Mouse (Mus musculus): Measurements from ENCODE around the gene S1pr3. TPM values are rescaled to one million over a fixed set of nuclear protein-coding genes. Genes with fewer than 3 reads are reported as not detected.
A peak's percentile ranks its signal among the peaks of the same experiment; 100 is the strongest.

Gene S1pr3
- polyA plus RNA-seq, 2 experiments = 74.0 to 113 TPM

DNA sequence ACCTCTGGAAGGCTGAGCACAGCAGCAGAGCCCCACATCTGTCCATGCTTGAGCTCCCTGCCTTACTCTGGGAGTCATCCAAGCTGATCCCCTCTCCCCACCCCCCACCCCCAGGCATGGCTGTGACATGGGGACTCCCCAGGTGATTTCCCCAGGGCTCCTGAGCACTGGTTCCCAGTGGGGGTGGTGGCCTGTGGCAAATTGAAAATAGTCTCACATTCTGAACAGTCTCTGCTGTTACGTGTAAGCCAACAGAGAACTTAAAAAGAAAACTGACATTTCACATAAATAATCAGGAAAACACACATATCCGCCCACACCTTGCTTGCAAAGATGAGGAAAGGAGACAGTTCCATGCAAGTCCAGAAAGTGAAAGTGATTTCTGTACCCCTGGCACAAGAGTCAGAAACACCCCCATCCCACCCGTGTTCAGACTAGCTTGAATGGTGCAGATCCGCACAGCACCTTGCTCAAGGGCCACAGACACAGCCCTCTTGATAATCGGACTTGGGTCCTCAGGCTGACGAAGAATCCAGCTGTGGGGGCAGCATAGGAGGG is 17.0 kb upstream of the S1pr3 start:
- no peaks in the 10 kb centered on the region for H3K27me3 ChIP-seq (ENCODE audit: control insufficient read depth, insufficient read depth, low read length)
- WGBS = 87% methylated on average over 6 of the region's 6 CpGs
- no peak overlapping the region for H3K9ac ChIP-seq (ENCODE audit: low read depth, low read length, severe bottlenecking)
- no peak for TF ChIP-seq POLR2A (IDR thresholded peaks at IDR 0.05; ENCODE audit: borderline replicate concordance, extremely low read depth, insufficient read depth, insufficient read length)
- no peak overlapping the region for H3K27ac ChIP-seq (replicated peaks; ENCODE audit: low read depth, low read length)
- peaks cover 4% of the 10 kb centered on the region; the same call in 1 of the 2 replicates for H3K4me1 ChIP-seq (ENCODE audit: control insufficient read depth, insufficient read depth, low read length)
- DNase-seq (ENCODE audit: low spot score) (no peak), ATAC-seq (ENCODE audit: low FRiP score, low read depth) (no peak)
- H3K4me2 ChIP-seq (replicated peaks; ENCODE audit: low read depth, low read length, severe bottlenecking) = no peak overlapping the region
- no peaks in the 10 kb centered on the region for H3K36me3 ChIP-seq (ENCODE audit: control insufficient read depth, insufficient read depth, low read length)
- no peak overlapping the region for H3K4me3 ChIP-seq (replicated peaks; ENCODE audit: low read length)
- H3K9me3 ChIP-seq (ENCODE audit: control insufficient read depth, low read length) = peaks cover 5% of the 10 kb centered on the region

DNA sequence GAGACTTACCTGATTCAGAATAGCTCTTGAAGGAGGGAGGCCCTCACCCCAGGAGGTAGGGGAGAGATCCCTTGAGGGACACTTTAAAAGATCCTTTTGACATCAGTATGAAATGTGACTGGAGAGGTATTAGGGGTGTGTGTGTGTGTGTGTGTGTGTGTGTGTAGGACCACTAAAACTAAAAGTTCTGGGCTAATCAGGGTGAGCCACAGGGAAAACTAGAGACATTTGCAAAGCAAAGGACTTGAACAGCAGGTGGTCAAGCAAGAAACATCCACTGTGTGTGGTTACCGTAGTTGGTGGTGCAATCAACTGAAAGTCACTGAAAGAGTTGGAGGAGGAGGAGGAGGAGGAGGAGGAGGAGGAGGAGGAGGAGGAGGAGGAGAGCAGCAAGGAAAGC is 16.2 kb upstream of the S1pr3 start:
- Histone ChIP-seq H3K9ac (ENCODE audit: low read depth, low read length, severe bottlenecking) (no peak overlapping the region), H3K4me1 (ENCODE audit: control insufficient read depth, insufficient read depth, low read length) (peaks cover 4% of the 10 kb centered on the region; the same call in 1 of the 2 replicates), H3K9me3 (ENCODE audit: control insufficient read depth, low read length) (peaks cover 5% of the 10 kb centered on the region), H3K4me2 (replicated peaks; ENCODE audit: low read depth, low read length, severe bottlenecking) (no peak overlapping the region), H3K4me3 (replicated peaks; ENCODE audit: low read length) (no peak overlapping the region), H3K27me3 (ENCODE audit: control insufficient read depth, insufficient read depth, low read length) (no peaks in the 10 kb centered on the region), H3K27ac (replicated peaks; ENCODE audit: low read depth, low read length) (no peak overlapping the region), H3K36me3 (ENCODE audit: control insufficient read depth, insufficient read depth, low read length) (no peaks in the 10 kb centered on the region)
- DNase-seq (ENCODE audit: low spot score) = no peak
- TF ChIP-seq POLR2A (IDR thresholded peaks at IDR 0.05; ENCODE audit: borderline replicate concordance, extremely low read depth, insufficient read depth, insufficient read length) = no peak
- ATAC-seq (ENCODE audit: low FRiP score, low read depth) = no peak
- 75% methylated on average over 1 of the region's 1 CpGs for WGBS

DNA sequence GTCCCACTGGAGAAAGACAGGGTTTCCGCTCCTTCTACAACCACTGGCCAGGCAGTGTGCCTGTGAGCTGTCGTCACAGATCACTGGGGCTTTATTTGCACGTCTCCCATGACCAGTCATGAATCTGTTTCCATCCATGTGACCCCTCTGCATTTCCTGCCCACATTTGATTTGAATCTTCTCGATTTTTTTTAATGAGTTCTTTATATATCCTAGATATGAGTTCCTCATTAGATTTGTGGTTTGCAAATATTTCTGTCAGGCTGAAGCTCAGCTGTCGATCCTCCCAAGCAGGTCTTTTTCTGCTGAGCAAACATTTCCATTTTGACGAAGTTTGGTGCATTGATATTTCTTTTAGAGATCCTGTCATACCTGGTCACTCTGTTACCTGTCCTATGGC is 10.6 kb upstream of the S1pr3 start:
- Histone ChIP-seq H3K4me2 (replicated peaks; ENCODE audit: low read depth, low read length, severe bottlenecking) (no peak overlapping the region), H3K27ac (replicated peaks; ENCODE audit: low read depth, low read length) (no peak overlapping the region), H3K9ac (ENCODE audit: low read depth, low read length, severe bottlenecking) (no peak overlapping the region), H3K9me3 (ENCODE audit: control insufficient read depth, low read length) (peaks cover 5% of the 10 kb centered on the region), H3K4me1 (ENCODE audit: control insufficient read depth, insufficient read depth, low read length) (peaks cover 9% of the 10 kb centered on the region), H3K27me3 (ENCODE audit: control insufficient read depth, insufficient read depth, low read length) (no peaks in the 10 kb centered on the region), H3K36me3 (ENCODE audit: control insufficient read depth, insufficient read depth, low read length) (no peaks in the 10 kb centered on the region), H3K4me3 (replicated peaks; ENCODE audit: low read length) (no peak overlapping the region)
- DNase-seq (ENCODE audit: low spot score) (no peak), ATAC-seq (ENCODE audit: low FRiP score, low read depth) (no peak)
- TF ChIP-seq POLR2A (IDR thresholded peaks at IDR 0.05; ENCODE audit: borderline replicate concordance, extremely low read depth, insufficient read depth, insufficient read length) = no peak
- WGBS = 78% methylated on average over 6 of the region's 6 CpGs

DNA sequence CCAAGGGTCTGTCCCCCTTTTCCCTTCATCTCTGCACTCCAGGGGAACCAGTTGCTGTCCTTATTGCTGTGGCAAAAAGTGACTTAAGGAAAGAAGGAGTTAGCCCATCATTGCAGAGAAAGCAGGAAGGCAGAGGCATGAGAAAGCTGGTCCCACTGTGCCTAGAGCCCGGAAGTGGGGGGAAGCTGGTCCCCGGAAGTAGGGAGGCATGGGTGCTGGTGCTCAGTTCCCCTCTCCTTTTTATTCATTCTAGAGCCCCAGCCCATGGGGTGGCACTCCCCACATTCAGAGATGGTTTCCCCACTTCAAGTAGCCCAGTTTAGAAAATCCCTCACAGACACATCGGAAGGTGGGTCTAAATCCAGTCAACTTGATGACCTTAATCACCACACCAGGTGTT is 8.9 kb upstream of the S1pr3 start:
- Histone ChIP-seq H3K4me1 (ENCODE audit: control insufficient read depth, insufficient read depth, low read length) (peaks cover 9% of the 10 kb centered on the region), H3K27me3 (ENCODE audit: control insufficient read depth, insufficient read depth, low read length) (no peaks in the 10 kb centered on the region), H3K9ac (ENCODE audit: low read depth, low read length, severe bottlenecking) (no peak overlapping the region), H3K4me2 (replicated peaks; ENCODE audit: low read depth, low read length, severe bottlenecking) (no peak overlapping the region), H3K27ac (replicated peaks; ENCODE audit: low read depth, low read length) (no peak overlapping the region), H3K9me3 (ENCODE audit: control insufficient read depth, low read length) (peaks cover 5% of the 10 kb centered on the region), H3K36me3 (ENCODE audit: control insufficient read depth, insufficient read depth, low read length) (no peaks in the 10 kb centered on the region), H3K4me3 (replicated peaks; ENCODE audit: low read length) (no peak overlapping the region)
- DNase-seq (ENCODE audit: low spot score) (no peak), ATAC-seq (ENCODE audit: low FRiP score, low read depth) (no peak)
- no peak for TF ChIP-seq POLR2A (IDR thresholded peaks at IDR 0.05; ENCODE audit: borderline replicate concordance, extremely low read depth, insufficient read depth, insufficient read length)
- WGBS = 91% methylated on average over 3 of the region's 3 CpGs

DNA sequence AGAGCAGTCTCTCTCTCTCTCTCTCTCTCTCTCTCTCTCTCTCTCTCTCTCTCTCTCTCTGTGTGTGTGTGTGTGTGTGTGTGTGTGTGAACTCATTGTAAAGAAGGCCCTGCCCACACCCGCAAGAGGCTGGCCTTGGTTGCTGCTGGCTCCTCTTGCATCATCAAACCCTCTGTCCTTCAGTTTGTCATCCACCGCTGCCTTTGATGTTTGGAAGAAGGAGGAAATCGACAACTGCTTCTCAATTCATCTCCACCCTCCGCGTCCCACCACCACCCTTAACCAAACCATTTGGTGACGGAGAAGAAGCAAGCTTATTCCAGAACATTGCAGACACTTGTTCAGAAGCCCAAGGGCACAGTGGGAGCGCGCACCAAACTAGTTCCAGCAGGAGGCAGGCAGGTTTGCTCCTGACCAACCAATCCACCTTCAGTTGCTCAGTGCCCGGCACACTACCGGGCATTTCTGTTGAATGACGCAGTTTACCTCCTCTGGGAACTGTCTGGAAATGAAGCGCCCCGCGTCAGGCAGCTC is 8.2 kb upstream of the S1pr3 start:
- Histone ChIP-seq H3K27ac (replicated peaks; ENCODE audit: low read depth, low read length) (peak overlapping the region; percentile 13; the same call in 1 of the 2 replicates), H3K4me2 (replicated peaks; ENCODE audit: low read depth, low read length, severe bottlenecking) (peak overlapping the region; percentile 92), H3K9me3 (ENCODE audit: control insufficient read depth, low read length) (no peaks in the 10 kb centered on the region), H3K9ac (ENCODE audit: low read depth, low read length, severe bottlenecking) (peak overlapping the region; percentile 50), H3K36me3 (ENCODE audit: control insufficient read depth, insufficient read depth, low read length) (no peaks in the 10 kb centered on the region), H3K27me3 (ENCODE audit: control insufficient read depth, insufficient read depth, low read length) (no peaks in the 10 kb centered on the region), H3K4me1 (ENCODE audit: control insufficient read depth, insufficient read depth, low read length) (peaks cover 9% of the 10 kb centered on the region), H3K4me3 (replicated peaks; ENCODE audit: low read length) (peak overlapping the region; percentile 32)
- peak; percentile 44; the same call in 1 of the 2 replicates for ATAC-seq (ENCODE audit: low FRiP score, low read depth)
- WGBS = 13% methylated on average over 12 of the region's 14 CpGs
- no peak for DNase-seq (ENCODE audit: low spot score)
- no peak for TF ChIP-seq POLR2A (IDR thresholded peaks at IDR 0.05; ENCODE audit: borderline replicate concordance, extremely low read depth, insufficient read depth, insufficient read length)

Measured in limb, embryonic 14.5 days (tissue).